Mouse (Mus musculus): ENCODE measurements around the gene Pnkp. TPM values are rescaled to one million over a fixed set of nuclear protein-coding genes. Genes with fewer than 3 reads are reported as not detected.
"Not testable (repeated sequence)": the region's sequence is repeated elsewhere in the genome, so short reads cannot be mapped to it uniquely, and the experiment has no call there.

Gene Pnkp
- polyA plus RNA-seq, 1 experiment from 2014 or later, result 26.6 TPM

DNA sequence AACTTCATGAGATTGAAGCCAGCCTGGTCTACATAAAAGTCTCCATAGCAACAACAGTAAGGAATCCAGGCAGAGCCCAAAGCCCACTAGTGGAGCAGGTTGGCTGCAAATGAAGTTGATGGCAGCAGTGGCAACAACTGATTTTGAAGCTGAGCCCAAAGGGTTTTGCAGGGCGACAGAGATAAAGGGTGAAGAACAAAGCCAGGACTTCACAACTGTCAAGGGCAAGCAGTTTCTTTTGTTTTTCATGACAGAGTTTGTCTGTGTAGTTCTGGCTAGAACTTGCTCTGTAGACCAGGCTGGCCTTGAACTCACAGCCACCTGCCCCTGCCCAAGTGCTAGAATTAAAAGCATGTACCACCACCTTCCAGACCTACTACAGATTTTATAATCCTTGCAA is 14.2 kb downstream of the Pnkp start:
- H3K27me3 ChIP-seq (replicated peaks; ENCODE audit: control insufficient read depth, insufficient read depth, low read length), result no peaks in the 10 kb centered on the region
- H3K9me3 ChIP-seq (ENCODE audit: control insufficient read depth, low read length), result no peaks in the 10 kb centered on the region
- no peak overlapping the region for H3K27ac ChIP-seq (ENCODE audit: low read length)
- H3K4me2 ChIP-seq (ENCODE audit: low read depth, low read length), result no peak overlapping the region
- H3K9ac ChIP-seq (ENCODE audit: low read depth, low read length), result no peak overlapping the region
- peaks cover 28% of the 10 kb centered on the region for H3K4me1 ChIP-seq (ENCODE audit: control insufficient read depth, insufficient read depth, low read length)
- no peak for ATAC-seq
- WGBS, result 66% methylated on average over 1 of the region's 1 CpGs
- no peaks in the 10 kb centered on the region for H3K36me3 ChIP-seq (ENCODE audit: control insufficient read depth, insufficient read depth, low read length)
- no peak overlapping the region for H3K4me3 ChIP-seq (ENCODE audit: low read length)

DNA sequence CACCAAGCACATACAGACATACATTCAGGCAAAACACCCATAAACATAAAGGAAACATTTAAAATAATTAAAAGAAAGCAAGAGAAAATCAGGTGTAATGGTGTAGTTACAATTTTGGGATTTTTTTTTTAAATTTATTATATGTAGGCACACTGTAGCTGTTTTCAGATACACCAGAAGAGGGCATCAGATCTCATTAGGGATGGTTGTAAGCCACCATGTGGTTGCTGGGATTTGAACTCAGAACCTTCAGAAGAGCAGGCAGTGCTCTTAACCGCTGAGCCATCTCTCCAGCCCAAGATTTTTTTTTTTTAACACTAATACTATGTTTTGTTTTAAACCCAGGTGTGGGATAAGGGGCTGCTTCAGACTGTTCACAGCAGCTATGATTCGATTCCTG is 14.8 kb downstream of the Pnkp start:
- not testable (repeated sequence) for ATAC-seq; H3K4me2 ChIP-seq (ENCODE audit: low read depth, low read length); H3K9ac ChIP-seq (ENCODE audit: low read depth, low read length); H3K27me3 ChIP-seq (replicated peaks; ENCODE audit: control insufficient read depth, insufficient read depth, low read length); H3K4me3 ChIP-seq (ENCODE audit: low read length); H3K36me3 ChIP-seq (ENCODE audit: control insufficient read depth, insufficient read depth, low read length); H3K27ac ChIP-seq (ENCODE audit: low read length); H3K9me3 ChIP-seq (ENCODE audit: control insufficient read depth, low read length)
- peaks cover 22% of the 10 kb centered on the region for H3K4me1 ChIP-seq (ENCODE audit: control insufficient read depth, insufficient read depth, low read length)
- WGBS, result 88% methylated on average over 2 of the region's 2 CpGs

DNA sequence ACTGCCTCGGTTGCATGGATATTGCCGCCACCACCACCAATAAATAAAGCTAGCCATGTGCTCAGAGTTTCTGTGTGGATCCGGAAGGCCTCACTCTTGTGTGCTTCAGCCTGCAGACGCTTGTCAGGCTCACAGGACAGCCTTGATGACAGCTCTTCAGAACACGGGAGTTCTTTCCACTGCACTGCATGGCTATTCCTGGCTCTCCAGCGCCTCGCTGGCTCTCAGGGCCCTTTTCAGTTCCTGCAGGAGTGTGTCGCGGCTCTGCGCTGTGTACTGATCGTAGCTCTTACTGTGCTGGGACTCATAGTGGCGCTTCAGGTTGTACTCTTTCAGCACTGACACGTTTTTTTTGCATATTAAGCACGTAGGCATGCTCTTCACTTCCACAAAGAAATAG is 20.9 kb downstream of the Pnkp start:
- Histone ChIP-seq H3K4me2 (ENCODE audit: low read depth, low read length) (no peak overlapping the region), H3K4me3 (ENCODE audit: low read length) (no peak overlapping the region), H3K4me1 (ENCODE audit: control insufficient read depth, insufficient read depth, low read length) (no peaks in the 10 kb centered on the region; the same call in 1 of the 2 replicates), H3K36me3 (ENCODE audit: control insufficient read depth, insufficient read depth, low read length) (peaks cover 23% of the 10 kb centered on the region), H3K9me3 (ENCODE audit: control insufficient read depth, low read length) (no peaks in the 10 kb centered on the region), H3K9ac (ENCODE audit: low read depth, low read length) (no peak overlapping the region), H3K27ac (ENCODE audit: low read length) (no peak overlapping the region), H3K27me3 (replicated peaks; ENCODE audit: control insufficient read depth, insufficient read depth, low read length) (no peaks in the 10 kb centered on the region)
- ATAC-seq, result no peak
- WGBS, result 88% methylated on average over 14 of the region's 14 CpGs

DNA sequence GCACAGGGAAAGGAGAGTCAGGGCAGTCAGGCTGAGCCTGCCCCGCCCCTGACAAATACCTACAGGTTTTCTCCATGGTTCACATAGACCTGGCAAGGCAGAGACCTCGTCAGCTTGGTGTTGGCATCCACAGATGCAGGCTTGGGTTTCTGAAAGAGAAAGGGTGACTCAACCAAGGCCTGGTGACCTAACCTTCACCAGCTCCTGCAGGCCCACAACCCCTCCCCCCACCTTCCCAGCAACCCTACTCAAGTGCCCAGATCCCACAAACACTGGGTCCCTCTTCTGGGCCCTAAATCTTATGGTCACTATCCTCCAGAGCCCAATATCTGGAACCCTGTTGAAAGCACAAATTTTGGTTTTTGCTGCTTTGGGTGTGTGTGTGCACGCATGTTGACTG is 26.1 kb downstream of the Pnkp start:
- H3K4me3 ChIP-seq (ENCODE audit: low read length), result no peak overlapping the region
- H3K4me1 ChIP-seq (ENCODE audit: control insufficient read depth, insufficient read depth, low read length), result no peaks in the 10 kb centered on the region
- no peak for ATAC-seq
- no peak overlapping the region for H3K9ac ChIP-seq (ENCODE audit: low read depth, low read length)
- no peak overlapping the region for H3K27ac ChIP-seq (ENCODE audit: low read length)
- no peaks in the 10 kb centered on the region for H3K27me3 ChIP-seq (replicated peaks; ENCODE audit: control insufficient read depth, insufficient read depth, low read length)
- H3K4me2 ChIP-seq (ENCODE audit: low read depth, low read length), result no peak overlapping the region
- H3K9me3 ChIP-seq (ENCODE audit: control insufficient read depth, low read length), result no peaks in the 10 kb centered on the region
- WGBS, result 92% methylated on average over 3 of the region's 3 CpGs
- H3K36me3 ChIP-seq (ENCODE audit: control insufficient read depth, insufficient read depth, low read length), result peaks cover 32% of the 10 kb centered on the region

GRCm38 (mm10) chr7:44884637-44885036 is 27.7 kb downstream of the Pnkp start:
- Histone ChIP-seq H3K27ac (ENCODE audit: low read length) (no peak overlapping the region), H3K4me2 (ENCODE audit: low read depth, low read length) (no peak overlapping the region), H3K36me3 (ENCODE audit: control insufficient read depth, insufficient read depth, low read length) (peaks cover 27% of the 10 kb centered on the region), H3K9me3 (ENCODE audit: control insufficient read depth, low read length) (no peaks in the 10 kb centered on the region), H3K4me1 (ENCODE audit: control insufficient read depth, insufficient read depth, low read length) (no peaks in the 10 kb centered on the region), H3K4me3 (ENCODE audit: low read length) (no peak overlapping the region), H3K9ac (ENCODE audit: low read depth, low read length) (no peak overlapping the region), H3K27me3 (replicated peaks; ENCODE audit: control insufficient read depth, insufficient read depth, low read length) (no peaks in the 10 kb centered on the region)
- 98% methylated on average over 5 of the region's 5 CpGs for WGBS
- no peak for ATAC-seq

GRCm38 (mm10) chr7:44886964-44887363 is 30.0 kb downstream of the Pnkp start:
- H3K27me3 ChIP-seq (replicated peaks; ENCODE audit: control insufficient read depth, insufficient read depth, low read length), result no peaks in the 10 kb centered on the region
- H3K4me3 ChIP-seq (ENCODE audit: low read length), result no peak overlapping the region
- H3K27ac ChIP-seq (ENCODE audit: low read length), result no peak overlapping the region
- 90% methylated on average over 7 of the region's 7 CpGs for WGBS
- no peak overlapping the region for H3K9ac ChIP-seq (ENCODE audit: low read depth, low read length)
- no peak for ATAC-seq
- H3K4me1 ChIP-seq (ENCODE audit: control insufficient read depth, insufficient read depth, low read length), result peaks cover 15% of the 10 kb centered on the region
- H3K4me2 ChIP-seq (ENCODE audit: low read depth, low read length), result no peak overlapping the region
- H3K36me3 ChIP-seq (ENCODE audit: control insufficient read depth, insufficient read depth, low read length), result peaks cover 19% of the 10 kb centered on the region
- H3K9me3 ChIP-seq (ENCODE audit: control insufficient read depth, low read length), result no peaks in the 10 kb centered on the region

DNA sequence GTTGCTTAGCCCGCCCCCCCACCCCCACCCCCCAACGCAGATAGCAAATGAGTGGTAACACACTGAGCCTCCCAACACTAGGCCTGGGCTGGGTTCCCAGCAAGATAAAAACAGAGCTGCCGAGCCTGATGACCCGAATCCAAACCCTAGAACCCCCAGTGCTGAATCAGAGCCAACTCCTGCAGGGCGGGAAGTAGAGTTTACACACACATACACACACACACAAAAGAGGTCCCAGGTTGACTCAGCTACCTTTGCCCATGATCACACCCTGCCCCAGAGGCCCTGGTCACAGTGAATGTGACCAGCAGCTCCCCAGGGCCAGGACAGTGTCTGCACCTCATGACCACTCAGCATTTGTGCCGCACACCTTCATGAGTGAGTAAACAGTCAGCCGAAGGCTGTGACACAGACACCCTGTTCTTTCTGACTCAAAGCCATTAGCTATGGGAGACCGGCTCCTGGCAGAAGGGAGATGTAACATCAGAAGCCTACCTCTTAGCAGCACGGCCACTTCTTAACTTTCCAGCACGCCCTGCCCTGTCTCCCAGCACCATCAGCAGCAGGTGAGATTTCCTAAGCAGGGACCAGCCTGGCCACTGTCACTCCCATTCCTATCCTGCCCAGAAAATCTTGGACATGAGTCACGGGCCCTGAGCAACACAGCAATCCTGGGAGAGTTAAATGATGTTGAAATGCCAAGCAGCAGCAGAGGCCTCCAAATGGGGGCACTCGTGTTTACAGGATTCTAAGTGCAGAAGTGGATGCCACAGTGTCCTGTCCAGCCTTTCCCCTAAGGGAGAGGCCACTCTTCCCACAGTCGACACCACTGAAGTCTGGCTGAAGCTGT is 31.5 kb downstream of the Pnkp start:
- H3K27me3 ChIP-seq (replicated peaks; ENCODE audit: control insufficient read depth, insufficient read depth, low read length), result no peaks in the 10 kb centered on the region
- peaks cover 20% of the 10 kb centered on the region for H3K4me1 ChIP-seq (ENCODE audit: control insufficient read depth, insufficient read depth, low read length)
- H3K4me3 ChIP-seq (ENCODE audit: low read length), result no peak overlapping the region
- no peak overlapping the region for H3K27ac ChIP-seq (ENCODE audit: low read length)
- H3K4me2 ChIP-seq (ENCODE audit: low read depth, low read length), result no peak overlapping the region
- ATAC-seq, result no peak
- H3K36me3 ChIP-seq (ENCODE audit: control insufficient read depth, insufficient read depth, low read length), result peaks cover 10% of the 10 kb centered on the region
- WGBS, result 86% methylated on average over 13 of the region's 13 CpGs
- no peaks in the 10 kb centered on the region for H3K9me3 ChIP-seq (ENCODE audit: control insufficient read depth, low read length)
- no peak overlapping the region for H3K9ac ChIP-seq (ENCODE audit: low read depth, low read length)

- H3K27ac ChIP-seq (ENCODE audit: low read length), result no peak overlapping the region
These were observed 33.2 kb downstream of the Pnkp start for GRCm38 (mm10) chr7:44890180-44890579.

GRCm38 (mm10) chr7:44890737-44891136 is 33.8 kb downstream of the Pnkp start:
- Histone ChIP-seq H3K27me3 (replicated peaks; ENCODE audit: control insufficient read depth, insufficient read depth, low read length) (no peaks in the 10 kb centered on the region), H3K4me2 (ENCODE audit: low read depth, low read length) (peak overlapping the region; percentile 15), H3K9me3 (ENCODE audit: control insufficient read depth, low read length) (no peaks in the 10 kb centered on the region), H3K9ac (ENCODE audit: low read depth, low read length) (peak overlapping the region; percentile 27; the same call in 1 of the 2 replicates), H3K4me3 (ENCODE audit: low read length) (peak overlapping the region; percentile 87; the same call in 1 of the 2 replicates), H3K36me3 (ENCODE audit: control insufficient read depth, insufficient read depth, low read length) (no peaks in the 10 kb centered on the region), H3K4me1 (ENCODE audit: control insufficient read depth, insufficient read depth, low read length) (peaks cover 24% of the 10 kb centered on the region), H3K27ac (ENCODE audit: low read length) (no peak overlapping the region)
- no peak for ATAC-seq
- 82% methylated on average over 4 of the region's 4 CpGs for WGBS

More at GRCm38 (mm10) chr7:44890180-44890579, 33.2 kb downstream of the Pnkp start:
- Histone ChIP-seq H3K9ac (ENCODE audit: low read depth, low read length) (0 out of 2 replicates have a peak overlapping the region, but pooled peaks have one; percentile 27), H3K36me3 (ENCODE audit: control insufficient read depth, insufficient read depth, low read length) (no peaks in the 10 kb centered on the region), H3K4me1 (ENCODE audit: control insufficient read depth, insufficient read depth, low read length) (peaks cover 23% of the 10 kb centered on the region), H3K4me2 (ENCODE audit: low read depth, low read length) (no peak overlapping the region), H3K9me3 (ENCODE audit: control insufficient read depth, low read length) (no peaks in the 10 kb centered on the region), H3K4me3 (ENCODE audit: low read length) (no peak overlapping the region), H3K27me3 (replicated peaks; ENCODE audit: control insufficient read depth, insufficient read depth, low read length) (no peaks in the 10 kb centered on the region)
- whole genome bisulfite sequencing, result 75% methylated on average over 6 of the region's 7 CpGs
- ATAC-seq, result no peak
